Mouse (Mus musculus): Measurements from ENCODE around the gene Wnt5b. TPM values are rescaled to one million over a fixed set of nuclear protein-coding genes. Genes with fewer than 3 reads are reported as not detected.
A peak's percentile ranks its signal among the peaks of the same experiment; 100 is the strongest.
"Not testable (repeated sequence)": the region's sequence is repeated elsewhere in the genome, so short reads cannot be mapped to it uniquely, and the experiment has no call there.

The Wnt5b gene
- polyA plus RNA-seq, 1 experiment from 2014 or later, result 10.9 TPM

DNA sequence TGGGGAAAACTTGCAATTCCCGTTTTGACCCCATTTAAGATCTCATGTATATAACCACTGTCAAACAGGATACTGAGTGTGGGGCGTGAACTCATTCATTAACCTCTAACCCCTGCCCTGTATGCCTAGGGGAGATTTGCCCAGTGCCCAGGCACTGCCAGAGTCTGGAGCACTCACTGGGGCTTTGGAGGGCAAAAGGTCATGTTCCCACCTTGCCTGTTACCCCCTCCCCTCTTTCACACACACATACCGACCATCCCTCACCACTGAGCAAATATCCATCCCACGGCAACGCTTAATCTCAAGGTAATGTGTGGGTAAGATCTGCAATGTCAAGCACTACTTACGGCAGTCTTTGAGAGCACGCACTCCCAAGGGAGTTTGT, 51.5 kb downstream of the Wnt5b start:
- ATAC-seq (ENCODE audit: low FRiP score), result peak; percentile 18
- no peaks in the 10 kb centered on the region for H3K27me3 ChIP-seq
- no peak overlapping the region for H3K4me2 ChIP-seq
- H3K4me1 ChIP-seq, result peaks cover 37% of the 10 kb centered on the region
- no peak overlapping the region for H3K4me3 ChIP-seq (replicated peaks)
- H3K9ac ChIP-seq, result no peak overlapping the region
- H3K9me3 ChIP-seq, result no peaks in the 10 kb centered on the region
- H3K27ac ChIP-seq, result peak overlapping the region; percentile 75; the same call in 1 of the 2 replicates
- H3K36me3 ChIP-seq (replicated peaks), result no peaks in the 10 kb centered on the region
- 7% methylated on average over 7 of the region's 7 CpGs for WGBS

DNA sequence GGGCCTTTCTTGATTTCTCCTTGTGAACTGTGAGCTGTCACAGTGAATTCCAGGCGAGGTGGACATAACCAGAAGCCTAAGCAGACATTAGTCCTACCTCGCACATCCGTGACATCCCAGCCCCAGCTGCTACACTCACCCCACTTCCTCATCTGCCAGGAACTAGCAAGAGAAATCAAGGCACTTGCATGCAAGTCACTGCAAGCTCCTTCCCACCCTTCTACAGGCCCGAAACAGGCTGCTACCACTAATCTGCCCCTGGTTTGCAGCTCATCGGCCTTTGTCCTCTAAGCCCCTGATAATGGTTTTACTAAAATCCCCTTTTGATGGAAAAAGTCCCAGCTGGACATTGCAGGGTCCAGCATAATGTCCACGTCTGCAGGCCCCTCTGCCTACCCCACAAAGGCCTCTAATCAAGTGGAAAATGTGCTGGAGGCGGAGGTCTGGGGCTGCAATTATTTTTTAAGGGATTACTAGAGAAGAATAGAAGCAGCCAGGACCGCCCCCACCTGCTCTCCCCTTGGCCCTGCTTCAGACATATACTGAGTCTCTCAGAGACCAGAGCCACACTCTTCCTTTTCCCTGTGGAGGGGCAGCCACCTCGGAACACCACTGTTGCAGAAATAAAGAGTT, 52.0 kb downstream of the Wnt5b start:
- H3K9me3 ChIP-seq, result no peaks in the 10 kb centered on the region
- H3K36me3 ChIP-seq (replicated peaks), result no peaks in the 10 kb centered on the region
- no peak overlapping the region for H3K4me3 ChIP-seq (replicated peaks)
- peak overlapping the region; percentile 75 for H3K27ac ChIP-seq
- H3K4me2 ChIP-seq, result no peak overlapping the region
- 9% methylated on average over 9 of the region's 9 CpGs for WGBS
- H3K9ac ChIP-seq, result no peak overlapping the region
- H3K27me3 ChIP-seq, result no peaks in the 10 kb centered on the region
- H3K4me1 ChIP-seq, result peaks cover 37% of the 10 kb centered on the region
- peak; percentile 62 for ATAC-seq (ENCODE audit: low FRiP score)

DNA sequence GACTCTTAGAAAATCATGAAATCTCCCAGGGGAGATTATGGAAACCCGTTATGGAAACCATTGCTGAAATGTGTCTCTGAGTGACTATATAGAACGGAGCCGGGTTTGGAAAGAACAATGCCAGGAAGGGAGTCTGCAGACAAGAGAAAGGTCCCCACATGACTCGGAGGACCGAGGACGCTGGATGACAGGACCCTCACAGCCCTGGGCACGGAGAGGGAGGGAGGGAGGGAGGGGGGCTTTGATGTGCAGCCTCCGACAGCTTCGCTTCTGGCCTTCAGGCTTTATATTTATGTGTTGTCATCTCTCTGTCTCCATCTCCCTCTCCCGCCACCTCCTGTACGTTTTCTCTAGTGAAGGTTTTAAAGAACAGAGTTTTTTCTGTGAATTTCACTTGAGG, 53.1 kb downstream of the Wnt5b start:
- WGBS, result 16% methylated on average over 11 of the region's 11 CpGs
- Histone ChIP-seq H3K27me3 (no peaks in the 10 kb centered on the region), H3K36me3 (replicated peaks) (no peaks in the 10 kb centered on the region), H3K4me1 (peaks cover 38% of the 10 kb centered on the region), H3K27ac (peak overlapping the region; percentile 20; the same call in 1 of the 2 replicates), H3K4me3 (replicated peaks) (no peak overlapping the region), H3K9me3 (no peaks in the 10 kb centered on the region), H3K4me2 (peak overlapping the region; percentile 44), H3K9ac (no peak overlapping the region)
- no peak for ATAC-seq (ENCODE audit: low FRiP score)

GRCm38 (mm10) chr6:119490549-119490948, 53.6 kb downstream of the Wnt5b start:
- H3K9ac ChIP-seq, result peak overlapping the region; percentile 33; the same call in 1 of the 2 replicates
- H3K4me1 ChIP-seq, result peaks cover 43% of the 10 kb centered on the region
- no peaks in the 10 kb centered on the region for H3K27me3 ChIP-seq
- no peak for ATAC-seq (ENCODE audit: low FRiP score)
- no peaks in the 10 kb centered on the region for H3K9me3 ChIP-seq
- no peak overlapping the region for H3K4me3 ChIP-seq (replicated peaks)
- H3K36me3 ChIP-seq (replicated peaks), result no peaks in the 10 kb centered on the region
- peak overlapping the region; percentile 44 for H3K4me2 ChIP-seq
- 2% methylated on average over 11 of the region's 11 CpGs for WGBS
- no peak overlapping the region for H3K27ac ChIP-seq

- Histone ChIP-seq H3K4me1 (peaks cover 49% of the 10 kb centered on the region), H3K9ac (no peak overlapping the region), H3K36me3 (replicated peaks) (peaks cover 2% of the 10 kb centered on the region), H3K9me3 (no peaks in the 10 kb centered on the region), H3K4me2 (no peak overlapping the region), H3K27me3 (no peaks in the 10 kb centered on the region), H3K27ac (no peak overlapping the region), H3K4me3 (replicated peaks) (no peak overlapping the region)
- WGBS, result 7% methylated on average over 5 of the region's 5 CpGs
- peak; percentile 9; the same call in 1 of the 2 replicates for ATAC-seq (ENCODE audit: low FRiP score)
These were observed 54.4 kb downstream of the Wnt5b start for GRCm38 (mm10) chr6:119489765-119490164.

GRCm38 (mm10) chr6:119487619-119488018, 56.5 kb downstream of the Wnt5b start:
- no peak for ATAC-seq (ENCODE audit: low FRiP score)
- H3K4me3 ChIP-seq (replicated peaks), result no peak overlapping the region
- H3K4me1 ChIP-seq, result peaks cover 61% of the 10 kb centered on the region
- H3K4me2 ChIP-seq, result no peak overlapping the region
- H3K27ac ChIP-seq, result no peak overlapping the region
- no peaks in the 10 kb centered on the region for H3K9me3 ChIP-seq
- WGBS, result 90% methylated on average over 9 of the region's 9 CpGs
- peaks cover 19% of the 10 kb centered on the region for H3K36me3 ChIP-seq (replicated peaks)
- H3K27me3 ChIP-seq, result no peaks in the 10 kb centered on the region
- H3K9ac ChIP-seq, result no peak overlapping the region

DNA sequence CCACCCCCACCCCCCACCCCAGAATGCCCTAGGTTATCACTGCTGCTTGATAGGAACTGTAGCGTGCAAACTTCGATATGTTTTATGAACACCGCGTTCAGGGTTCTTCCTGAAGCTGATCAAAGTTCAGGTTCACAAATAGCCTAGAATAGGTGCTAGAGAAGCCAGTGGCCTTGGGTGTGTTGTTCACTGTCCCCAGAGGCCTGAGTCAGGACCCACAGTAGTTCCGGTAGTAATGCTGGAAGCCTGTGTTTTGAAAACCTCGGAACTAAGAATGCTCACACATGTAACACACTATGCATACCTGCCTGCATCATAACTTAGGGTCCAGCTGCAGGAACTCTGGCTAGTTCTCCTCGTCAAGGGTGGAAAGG, 57.1 kb downstream of the Wnt5b start:
- ATAC-seq (ENCODE audit: low FRiP score), result no peak
- no peak overlapping the region for H3K4me3 ChIP-seq (replicated peaks)
- H3K4me1 ChIP-seq, result peaks cover 56% of the 10 kb centered on the region
- H3K9ac ChIP-seq, result no peak overlapping the region
- H3K4me2 ChIP-seq, result no peak overlapping the region
- no peaks in the 10 kb centered on the region for H3K9me3 ChIP-seq
- WGBS, result 89% methylated on average over 7 of the region's 7 CpGs
- H3K27me3 ChIP-seq, result no peaks in the 10 kb centered on the region
- H3K36me3 ChIP-seq (replicated peaks), result peaks cover 19% of the 10 kb centered on the region
- H3K27ac ChIP-seq, result no peak overlapping the region

- H3K27me3 ChIP-seq, result no peaks in the 10 kb centered on the region
- no peak for ATAC-seq (ENCODE audit: low FRiP score)
- no peak overlapping the region for H3K4me3 ChIP-seq (replicated peaks)
- H3K36me3 ChIP-seq (replicated peaks), result peaks cover 19% of the 10 kb centered on the region
- H3K27ac ChIP-seq, result no peak overlapping the region; the same call in 1 of the 2 replicates
- H3K4me1 ChIP-seq, result peaks cover 53% of the 10 kb centered on the region
- no peak overlapping the region for H3K4me2 ChIP-seq
- H3K9ac ChIP-seq, result no peak overlapping the region
- 85% methylated on average over 12 of the region's 12 CpGs for WGBS
- no peaks in the 10 kb centered on the region for H3K9me3 ChIP-seq
These were observed 57.6 kb downstream of the Wnt5b start for GRCm38 (mm10) chr6:119486381-119487084.

DNA sequence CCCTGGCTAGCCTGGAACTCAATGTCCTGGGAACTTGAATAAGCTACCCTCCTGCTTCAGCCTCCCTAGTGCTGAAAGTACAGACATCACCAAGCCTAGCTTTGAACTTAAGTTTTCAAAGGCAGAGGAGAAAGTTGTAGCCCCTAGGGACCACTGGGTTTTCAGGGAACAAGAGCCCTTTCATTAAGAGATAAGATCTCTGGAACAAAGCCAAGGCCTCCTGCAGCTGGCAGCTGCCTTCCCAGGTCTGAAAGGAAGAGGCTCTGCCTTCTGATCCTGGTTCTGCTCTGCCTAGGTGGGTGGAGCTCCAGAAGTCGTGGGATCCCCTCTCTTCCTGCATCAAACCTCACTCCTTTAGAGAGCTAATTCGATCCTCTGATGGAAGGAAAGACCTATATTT, 58.7 kb downstream of the Wnt5b start:
- H3K36me3 ChIP-seq (replicated peaks), result peaks cover 19% of the 10 kb centered on the region
- H3K9ac ChIP-seq, result no peak overlapping the region
- peaks cover 50% of the 10 kb centered on the region for H3K4me1 ChIP-seq
- no peak for ATAC-seq (ENCODE audit: low FRiP score)
- H3K4me2 ChIP-seq, result no peak overlapping the region
- 12% methylated on average over 2 of the region's 2 CpGs for WGBS
- H3K27ac ChIP-seq, result peak overlapping the region; percentile 43
- H3K9me3 ChIP-seq, result no peaks in the 10 kb centered on the region
- no peaks in the 10 kb centered on the region for H3K27me3 ChIP-seq
- no peak overlapping the region for H3K4me3 ChIP-seq (replicated peaks)

DNA sequence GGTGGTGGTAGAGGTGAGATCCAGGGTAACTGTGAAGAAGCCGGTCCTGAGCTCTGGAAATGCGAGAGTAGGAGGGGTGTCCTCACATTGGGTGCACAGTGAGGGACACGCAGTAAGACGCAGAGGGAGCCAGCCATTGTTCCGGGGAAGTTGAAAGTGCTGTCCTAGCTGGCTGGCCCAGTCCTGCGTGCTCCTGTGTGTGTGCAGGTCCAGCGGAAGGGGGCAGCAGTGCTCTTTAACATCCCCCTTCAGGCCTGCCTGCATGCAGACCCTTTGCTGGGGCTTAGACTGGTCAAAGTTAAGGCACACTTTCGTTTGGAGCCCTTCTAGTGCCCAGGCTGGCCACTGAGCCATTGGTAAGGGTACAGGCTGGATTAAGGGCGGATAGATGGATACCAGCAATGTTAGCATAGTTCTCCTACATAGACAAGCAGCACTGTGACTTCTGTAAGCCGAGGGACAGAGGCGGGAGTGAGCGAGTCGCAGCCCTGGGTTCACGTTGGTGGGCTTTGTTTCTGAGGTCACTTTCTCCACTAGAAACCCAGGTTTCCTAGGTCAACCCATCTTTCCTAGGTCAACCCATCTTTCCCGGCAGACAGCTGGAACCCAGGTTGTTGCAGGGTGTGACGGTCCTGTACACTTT, 61.1 kb downstream of the Wnt5b start:
- Histone ChIP-seq H3K27me3 (no peaks in the 10 kb centered on the region), H3K36me3 (replicated peaks) (peaks cover 19% of the 10 kb centered on the region), H3K9me3 (no peaks in the 10 kb centered on the region), H3K4me2 (peak overlapping the region; percentile 99), H3K4me1 (peaks cover 50% of the 10 kb centered on the region), H3K27ac (peak overlapping the region; percentile 56; the same call in 1 of the 2 replicates), H3K4me3 (replicated peaks) (peak overlapping the region; percentile 33), H3K9ac (peak overlapping the region; percentile 49)
- peak; percentile 15; the same call in 1 of the 2 replicates for ATAC-seq (ENCODE audit: low FRiP score)
- 19% methylated on average over 16 of the region's 16 CpGs for WGBS

- H3K27me3 ChIP-seq; H3K27ac ChIP-seq; ATAC-seq (ENCODE audit: low FRiP score); H3K9me3 ChIP-seq: not testable (repeated sequence)
- Histone ChIP-seq H3K36me3 (replicated peaks) (peaks cover 19% of the 10 kb centered on the region), H3K4me2 (peak overlapping the region; percentile 99), H3K4me3 (replicated peaks) (peak overlapping the region; percentile 88), H3K4me1 (peaks cover 55% of the 10 kb centered on the region), H3K9ac (peak overlapping the region; percentile 59)
- WGBS, result 6% methylated on average over 10 of the region's 10 CpGs
These were observed 62.3 kb downstream of the Wnt5b start for GRCm38 (mm10) chr6:119481741-119482390.

DNA sequence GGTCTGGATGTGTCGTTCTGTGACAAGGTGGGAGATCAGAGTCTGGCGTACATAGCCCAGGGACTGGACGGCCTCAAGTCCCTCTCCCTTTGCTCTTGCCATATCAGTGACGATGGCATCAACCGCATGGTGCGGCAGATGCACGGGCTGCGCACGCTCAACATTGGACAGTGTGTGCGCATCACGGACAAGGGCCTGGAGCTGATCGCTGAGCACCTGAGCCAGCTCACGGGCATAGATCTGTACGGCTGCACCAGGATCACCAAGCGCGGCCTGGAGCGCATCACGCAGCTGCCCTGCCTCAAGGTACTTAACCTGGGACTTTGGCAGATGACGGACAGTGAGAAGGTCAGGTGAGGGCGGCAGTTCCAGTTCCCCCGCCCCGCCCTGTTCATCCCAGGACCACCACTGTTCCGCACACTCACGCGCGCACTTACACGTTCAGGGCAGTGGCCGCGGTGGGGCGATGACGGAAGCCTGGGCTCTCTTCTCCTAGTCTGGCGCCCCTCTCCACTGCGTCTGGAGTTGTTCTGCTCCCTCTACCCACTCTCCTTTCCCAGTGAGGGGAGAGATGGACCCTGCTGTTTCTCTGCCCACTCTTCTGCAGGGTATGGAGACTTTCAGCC, 63.3 kb downstream of the Wnt5b start:
- no peaks in the 10 kb centered on the region for H3K27me3 ChIP-seq
- H3K4me3 ChIP-seq (replicated peaks), result peak overlapping the region; percentile 88
- WGBS, result under 1% methylated on average over 32 of the region's 33 CpGs
- peak overlapping the region; percentile 99 for H3K27ac ChIP-seq
- H3K36me3 ChIP-seq (replicated peaks), result peaks cover 19% of the 10 kb centered on the region
- H3K4me2 ChIP-seq, result peak overlapping the region; percentile 99
- peaks cover 52% of the 10 kb centered on the region for H3K4me1 ChIP-seq
- peak overlapping the region; percentile 92 for H3K9ac ChIP-seq
- H3K9me3 ChIP-seq, result no peaks in the 10 kb centered on the region
- ATAC-seq (ENCODE audit: low FRiP score), result 0 out of 2 replicates have a peak, but pooled peaks have one; percentile 4

Measured in forebrain, embryonic 12.5 days (tissue).